Mouse (Mus musculus): ENCODE results near the gene Dmrtb1. TPM values are rescaled to one million over a fixed set of nuclear protein-coding genes. Genes with fewer than 3 reads are reported as not detected.

The Dmrtb1 gene
- total RNA-seq, 2 experiments from 2014 or later = 0.41 to 1.1 TPM

GRCm38 (mm10) chr4:107628921-107629411 is 55.1 kb downstream of the Dmrtb1 start:
- no peak for DNase-seq (ENCODE audit: low spot score in 2 of 2)
- intact Hi-C loops (cut with DNase I) = no loop called here

GRCm38 (mm10) chr4:107628226-107628625 is 55.8 kb downstream of the Dmrtb1 start:
- no peak for DNase-seq (ENCODE audit: low spot score in 2 of 2)
- intact Hi-C loops (cut with DNase I) = no loop called here

Small RNA genes lying within 50 kb of the gene (microRNA-seq; reads per million reads assigned to microRNA genes)
- gene Gm25123 = not detected

Other genes starting within 250 kb of the Dmrtb1 start
- gene Glis1, start 249.6 kb downstream of the Dmrtb1 start, total RNA-seq (2021) = 1 to 10 TPM; 1.1 to 1.7 TPM
- 100 to 1,000 TPM in 1 of 2 experiments, 10 to 100 TPM in 1; 74.7 to 112 TPM for gene Lrp8, start 118.0 kb upstream of the Dmrtb1 start, total RNA-seq (2021)
- gene Magoh, start 195.5 kb upstream of the Dmrtb1 start, total RNA-seq (2021) = 10 to 100 TPM; 35.2 to 43.4 TPM
- 10 to 100 TPM; 57.2 to 58.9 TPM for gene 0610037L13Rik, start 205.6 kb upstream of the Dmrtb1 start, total RNA-seq (2021)
- gene Cpt2, start 239.4 kb upstream of the Dmrtb1 start, total RNA-seq (2021) = 1 to 10 TPM; 6.5 to 6.7 TPM

All from left cerebral cortex, postnatal 36 days (tissue).